Mouse (Mus musculus) stomach, embryonic 15.5 days (tissue): ENCODE measurements around the gene Ckap4. TPM values are rescaled to one million over a fixed set of nuclear protein-coding genes. Genes with fewer than 3 reads are reported as not detected.
"Not testable (repeated sequence)": the region's sequence is repeated elsewhere in the genome, so short reads cannot be mapped to it uniquely, and the experiment has no call there.

ENCODE experiments used
- ATAC-seq: fragments of 200-750 bp; cut with Nextera tagmentation; 2 replicates; pipeline ENCODE4 v1.8.0; 2017; ENCODE audit warnings: low read depth, moderate number of reproducible peaks, moderate TSS enrichment; ENCODE audit not compliant: insufficient read depth, low FRiP score
- H3K27ac ChIP-seq: fragments of 300-500 bp; sonication (generic); 2 replicates; pipeline ENCODE4 v1.5.1; 2015; ENCODE audit warnings: mild to moderate bottlenecking, inconsistent platforms
- H3K27me3 ChIP-seq: fragments of 300-500 bp; sonication (generic); replicated peaks from 2 replicates; pipeline ENCODE4 v1.6.1; 2015; ENCODE audit warnings: inconsistent platforms
- H3K36me3 ChIP-seq: fragments of 300-500 bp; sonication (generic); 2 replicates; pipeline ENCODE4 v1.6.1; 2015; ENCODE audit warnings: inconsistent platforms
- H3K4me1 ChIP-seq: fragments of 300-500 bp; sonication (generic); 2 replicates; pipeline ENCODE4 v1.6.1; 2015; ENCODE audit warnings: inconsistent platforms
- H3K4me2 ChIP-seq: fragments of 300-500 bp; sonication (generic); 2 replicates; pipeline ENCODE4 v1.6.1; 2015; ENCODE audit warnings: mild to moderate bottlenecking, inconsistent platforms
- H3K4me3 ChIP-seq: fragments of 300-500 bp; sonication (generic); replicated peaks from 2 replicates; pipeline ENCODE4 v1.5.1; 2015; ENCODE audit warnings: inconsistent platforms
- H3K9ac ChIP-seq: fragments of 300-500 bp; sonication (generic); 2 replicates; pipeline ENCODE4 v1.6.1; 2015; ENCODE audit warnings: inconsistent platforms
- H3K9me3 ChIP-seq: fragments of 300-500 bp; sonication (generic); 2 replicates; pipeline ENCODE4 v1.6.1; 2016; ENCODE audit warnings: inconsistent platforms
- WGBS: fragments of 180-500 bp; shearing (Covaris S2); methylation state at CpG from one replicate; pipeline ENCODE4 v1.1.7; 2015; 5-methylcytosine and 5-hydroxymethylcytosine counted together
- polyA plus RNA-seq: library from polyadenylated mRNA; unstranded; fragments of >200 nt; fragmentation: Nextera tagmentation; extraction: Ambion mirVana; gene quantifications from 2 replicates; pipeline ENCODE4 v1.2.1, GENCODE M21; 2015

The Ckap4 gene
- polyA plus RNA-seq, 1 experiment from 2014 or later, result 89.3 TPM

DNA sequence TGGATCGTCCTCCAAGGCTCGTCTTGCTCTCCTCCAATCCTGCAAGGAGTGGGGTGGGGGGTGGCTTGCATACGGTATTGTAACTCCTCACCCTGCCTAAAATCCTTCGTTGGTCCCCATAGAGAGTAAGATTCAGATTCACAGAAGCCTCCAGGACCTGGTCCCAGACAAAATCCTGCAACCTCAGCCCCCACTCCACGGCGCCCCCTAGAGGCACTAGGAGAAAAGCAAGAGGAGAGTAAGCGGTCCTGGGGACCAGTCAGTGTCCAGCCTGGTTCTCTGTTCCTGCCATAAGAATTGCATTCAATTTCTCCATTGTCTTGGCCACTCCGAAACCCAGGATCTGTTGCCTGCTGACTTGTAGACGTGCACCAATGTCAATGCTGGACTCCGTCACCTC lies 10.2 kb downstream of the Ckap4 start:
- no peaks in the 10 kb centered on the region for H3K9me3 ChIP-seq
- no peaks in the 10 kb centered on the region for H3K4me1 ChIP-seq
- no peak overlapping the region for H3K4me2 ChIP-seq
- 57% methylated on average over 10 of the region's 10 CpGs for WGBS
- no peaks in the 10 kb centered on the region for H3K27me3 ChIP-seq
- peak; percentile 10; the same call in 1 of the 2 replicates for ATAC-seq
- no peak overlapping the region for H3K4me3 ChIP-seq
- H3K27ac ChIP-seq, result no peak overlapping the region
- no peak overlapping the region for H3K9ac ChIP-seq
- H3K36me3 ChIP-seq, result peaks cover 30% of the 10 kb centered on the region

DNA sequence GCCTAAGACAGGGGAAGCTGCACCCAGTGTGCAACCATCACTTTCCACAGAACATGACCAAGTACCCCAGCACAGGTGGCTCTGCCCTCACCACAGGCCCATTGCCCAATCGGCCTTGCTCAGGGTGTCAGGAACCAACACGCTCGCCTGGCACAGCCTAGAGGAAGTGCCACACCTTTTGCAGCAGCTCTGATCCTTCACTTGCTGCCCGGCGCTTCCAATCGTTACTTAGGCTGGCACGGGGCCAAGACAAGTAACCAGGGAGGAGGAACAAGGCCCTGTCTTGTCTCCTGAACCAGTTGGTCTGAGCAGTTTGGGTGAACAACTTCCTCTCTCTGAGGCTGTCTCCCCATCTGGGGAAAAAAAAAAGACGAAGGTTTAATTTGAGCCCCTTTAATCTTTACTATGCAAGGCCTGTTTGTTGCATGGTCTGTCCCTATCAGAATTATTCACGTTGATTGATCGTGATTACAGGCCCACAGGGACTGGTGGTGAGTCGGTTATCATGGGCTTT lies 17.4 kb downstream of the Ckap4 start:
- Histone ChIP-seq H3K4me3 (no peak overlapping the region), H3K9ac (no peak overlapping the region), H3K9me3 (no peaks in the 10 kb centered on the region), H3K36me3 (no peaks in the 10 kb centered on the region), H3K27ac (0 out of 2 replicates have a peak overlapping the region, but pooled peaks have one; percentile 16), H3K27me3 (no peaks in the 10 kb centered on the region), H3K4me2 (no peak overlapping the region), H3K4me1 (no peaks in the 10 kb centered on the region)
- 47% methylated on average over 11 of the region's 11 CpGs for WGBS
- ATAC-seq, result 0 out of 2 replicates have a peak, but pooled peaks have one; percentile 11

DNA sequence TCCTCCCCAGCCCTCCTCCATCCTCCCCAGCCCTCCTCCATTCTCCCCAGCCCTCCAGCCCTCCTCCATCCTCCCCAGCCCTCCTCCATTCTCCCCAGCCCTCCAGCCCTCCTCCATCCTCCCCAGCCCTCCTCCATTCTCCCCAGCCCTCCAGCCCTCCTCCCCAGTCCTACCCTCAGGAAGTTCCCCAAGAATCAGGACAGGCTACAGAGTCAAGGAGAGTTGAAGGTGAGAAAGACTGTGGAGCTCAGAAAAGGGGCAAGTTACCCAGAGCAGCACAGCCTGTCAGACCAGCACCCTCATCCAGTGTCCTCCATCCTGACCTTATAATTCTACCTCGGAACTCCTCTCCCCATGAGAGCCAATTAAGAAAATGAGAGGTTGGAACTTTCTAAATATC lies 17.9 kb downstream of the Ckap4 start:
- ATAC-seq, H3K9me3 ChIP-seq, H3K4me1 ChIP-seq, H3K27ac ChIP-seq, H3K27me3 ChIP-seq, H3K36me3 ChIP-seq, H3K9ac ChIP-seq, H3K4me3 ChIP-seq, H3K4me2 ChIP-seq: not testable (repeated sequence)
- WGBS, result 67% methylated on average over 1 of the region's 1 CpGs

DNA sequence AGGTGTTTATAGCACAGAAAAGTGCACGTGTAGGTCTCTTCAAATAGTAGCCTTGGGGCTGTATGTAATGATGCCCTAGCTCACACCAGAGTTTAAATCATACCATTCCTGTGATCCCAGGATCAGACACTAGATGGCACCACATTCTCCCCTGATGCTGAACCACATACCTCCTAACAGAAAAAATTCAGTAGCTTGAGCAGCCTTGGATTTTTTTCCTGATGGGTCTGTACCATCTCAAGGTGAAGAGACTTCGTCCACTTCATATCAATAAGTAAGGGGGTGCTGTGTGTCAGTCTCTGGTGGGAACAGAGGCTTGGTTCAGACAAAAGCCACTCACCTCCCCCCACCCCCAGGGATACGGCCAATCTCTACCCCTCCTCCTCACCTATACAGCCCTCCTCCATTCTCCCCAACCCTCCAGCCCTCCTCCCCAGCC lies 18.3 kb downstream of the Ckap4 start:
- H3K27me3 ChIP-seq, result no peaks in the 10 kb centered on the region
- peak; percentile 30; the same call in 1 of the 2 replicates for ATAC-seq
- H3K36me3 ChIP-seq, result no peaks in the 10 kb centered on the region
- WGBS, result 27% methylated on average over 3 of the region's 3 CpGs
- no peak overlapping the region for H3K27ac ChIP-seq
- no peak overlapping the region for H3K4me2 ChIP-seq
- no peak overlapping the region for H3K9ac ChIP-seq
- H3K4me3 ChIP-seq, result no peak overlapping the region
- no peaks in the 10 kb centered on the region for H3K9me3 ChIP-seq
- H3K4me1 ChIP-seq, result no peaks in the 10 kb centered on the region

DNA sequence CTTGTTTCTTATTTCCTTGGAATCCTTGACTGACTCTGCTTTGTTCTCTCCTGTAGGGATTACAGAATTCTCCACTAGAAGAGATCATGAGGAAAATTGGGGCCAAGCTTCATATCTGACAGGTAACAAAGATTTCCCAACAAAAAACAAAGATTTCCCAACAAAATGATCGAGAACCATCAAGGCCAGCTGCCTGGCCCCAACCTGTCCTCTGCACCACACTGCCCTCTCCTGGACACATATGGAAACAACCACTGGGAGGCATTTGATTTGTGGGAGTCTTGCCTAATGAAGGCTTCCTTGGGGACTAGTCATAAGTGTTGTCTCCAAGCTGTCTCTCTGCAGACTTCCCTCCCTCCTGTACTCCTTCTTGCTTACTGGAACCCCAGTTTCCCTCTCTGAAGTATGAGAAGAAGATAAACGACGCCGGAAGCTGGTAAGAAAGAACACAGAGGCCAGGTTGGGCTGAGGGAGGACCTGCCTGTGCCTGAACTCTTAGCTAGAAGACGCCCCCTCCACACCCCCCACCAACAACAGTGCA lies 19.8 kb downstream of the Ckap4 start:
- Histone ChIP-seq H3K27ac (no peak overlapping the region), H3K9ac (no peak overlapping the region), H3K36me3 (no peaks in the 10 kb centered on the region), H3K9me3 (no peaks in the 10 kb centered on the region), H3K4me3 (no peak overlapping the region), H3K4me2 (no peak overlapping the region), H3K27me3 (no peaks in the 10 kb centered on the region), H3K4me1 (no peaks in the 10 kb centered on the region)
- no peak for ATAC-seq
- WGBS, result 39% methylated on average over 5 of the region's 5 CpGs

DNA sequence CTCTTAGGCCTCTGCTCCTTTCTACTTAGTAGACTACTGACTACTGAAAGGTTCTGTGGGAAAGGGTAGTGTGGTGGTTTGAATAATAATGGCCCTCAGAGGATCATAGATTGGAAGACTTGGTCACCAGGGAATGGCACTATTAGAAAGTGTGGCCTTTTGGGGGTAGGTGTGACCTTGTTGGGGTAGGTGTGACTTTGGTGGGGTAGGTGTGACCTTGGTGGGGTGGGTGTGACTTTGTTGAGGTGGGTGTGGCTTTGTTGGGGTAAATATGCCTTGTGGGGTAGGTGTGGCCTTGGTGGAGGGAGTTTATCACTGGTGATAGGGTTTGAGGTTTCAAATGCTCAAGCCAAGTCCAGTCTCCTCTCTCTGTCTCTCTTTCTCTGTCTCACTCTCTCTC lies 21.1 kb downstream of the Ckap4 start:
- no peak overlapping the region for H3K4me2 ChIP-seq
- ATAC-seq, result no peak
- no peak overlapping the region for H3K9ac ChIP-seq
- no peaks in the 10 kb centered on the region for H3K36me3 ChIP-seq
- no peak overlapping the region for H3K4me3 ChIP-seq
- H3K4me1 ChIP-seq, result no peaks in the 10 kb centered on the region
- H3K27me3 ChIP-seq, result no peaks in the 10 kb centered on the region
- H3K9me3 ChIP-seq, result no peaks in the 10 kb centered on the region
- no peak overlapping the region for H3K27ac ChIP-seq

DNA sequence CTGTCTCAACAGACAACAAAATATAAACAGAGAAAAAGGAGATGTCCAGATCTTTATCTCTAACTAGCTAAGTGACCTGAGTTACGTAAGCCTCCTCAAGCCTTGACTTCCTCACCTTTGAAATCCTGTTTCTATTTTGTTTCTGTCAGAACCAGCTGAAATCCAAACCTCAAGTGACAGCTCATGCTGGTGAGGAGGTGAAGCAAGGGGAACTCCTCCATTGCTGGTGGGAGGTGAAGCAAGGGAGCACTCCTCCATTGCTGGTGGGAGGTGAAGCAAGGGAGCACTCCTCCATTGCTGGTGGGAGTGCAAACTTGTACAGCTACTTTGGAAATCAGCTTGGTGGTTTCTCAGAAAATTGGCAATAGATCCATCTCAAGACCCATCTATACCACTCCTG lies 25.3 kb downstream of the Ckap4 start:
- Histone ChIP-seq H3K4me1 (no peaks in the 10 kb centered on the region), H3K4me2 (no peak overlapping the region), H3K9ac (no peak overlapping the region), H3K27me3 (no peaks in the 10 kb centered on the region), H3K4me3 (no peak overlapping the region), H3K9me3 (no peaks in the 10 kb centered on the region), H3K27ac (no peak overlapping the region), H3K36me3 (no peaks in the 10 kb centered on the region)
- 79% methylated on average over 1 of the region's 1 CpGs for WGBS
- no peak for ATAC-seq

DNA sequence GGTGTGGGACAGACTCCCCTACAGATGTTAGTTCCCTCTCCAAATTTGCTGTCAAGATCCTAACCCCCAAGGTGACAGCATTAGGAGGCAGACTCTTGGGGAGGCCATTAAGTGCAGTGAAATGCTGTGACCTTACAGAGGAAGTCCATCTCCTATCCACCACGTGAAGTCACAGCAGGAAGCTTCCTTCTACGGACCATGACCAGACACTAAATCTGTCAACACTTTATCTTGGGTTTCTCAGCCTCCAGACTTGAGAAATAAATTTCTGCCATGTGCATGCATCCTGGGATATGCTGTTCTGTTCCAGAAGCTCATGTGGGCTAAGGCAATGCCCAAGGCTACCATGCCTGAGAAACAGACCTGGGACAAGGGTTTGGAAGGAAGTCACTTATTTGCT lies 35.0 kb downstream of the Ckap4 start:
- 41% methylated on average over 2 of the region's 2 CpGs for WGBS
- Histone ChIP-seq H3K27me3 (no peaks in the 10 kb centered on the region), H3K4me2 (no peak overlapping the region), H3K4me1 (no peaks in the 10 kb centered on the region), H3K4me3 (no peak overlapping the region), H3K9me3 (no peaks in the 10 kb centered on the region), H3K27ac (no peak overlapping the region), H3K9ac (no peak overlapping the region), H3K36me3 (no peaks in the 10 kb centered on the region)
- ATAC-seq, result no peak

DNA sequence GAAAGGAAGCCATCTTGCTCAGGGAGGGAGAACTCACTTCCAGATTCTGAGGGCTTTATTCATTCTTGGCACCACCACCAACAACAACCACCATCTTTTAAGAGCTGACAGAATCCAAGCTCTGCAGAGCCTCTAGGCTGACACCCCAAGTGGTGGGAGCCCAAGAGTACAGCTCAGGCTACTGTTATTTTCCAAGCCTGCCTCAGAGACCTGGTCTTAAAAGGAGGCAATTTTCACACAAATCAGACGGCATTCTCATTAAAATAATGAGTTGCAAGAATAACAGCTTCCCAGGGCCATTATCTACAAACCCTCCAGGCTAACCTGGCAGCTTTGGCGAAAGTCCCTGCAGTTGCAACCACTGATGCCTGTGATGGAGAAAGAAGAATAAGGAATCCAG lies 37.1 kb downstream of the Ckap4 start:
- Histone ChIP-seq H3K36me3 (no peaks in the 10 kb centered on the region), H3K4me2 (no peak overlapping the region), H3K27me3 (no peaks in the 10 kb centered on the region), H3K9ac (no peak overlapping the region), H3K27ac (no peak overlapping the region), H3K4me1 (no peaks in the 10 kb centered on the region), H3K4me3 (no peak overlapping the region), H3K9me3 (no peaks in the 10 kb centered on the region)
- WGBS, result 79% methylated on average over 2 of the region's 2 CpGs
- no peak for ATAC-seq

DNA sequence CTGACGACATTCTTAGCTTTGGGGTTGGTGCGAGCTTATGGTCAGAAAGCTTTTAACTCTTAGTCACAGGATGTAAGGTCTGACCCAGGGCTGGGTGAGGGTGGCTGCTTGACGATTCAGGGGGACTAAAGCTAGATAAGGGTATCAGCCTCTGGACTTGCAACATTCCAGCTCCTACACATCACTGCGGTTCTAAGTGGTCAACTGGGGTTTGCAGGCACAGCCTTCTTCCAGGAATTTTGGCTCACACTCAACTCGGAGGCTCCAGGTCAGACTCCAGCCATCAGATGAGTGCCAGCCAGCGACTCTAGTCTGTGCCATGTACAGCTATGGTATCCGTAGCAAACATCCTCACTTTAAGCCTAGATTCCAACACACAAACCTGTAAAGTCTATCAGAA lies 39.4 kb downstream of the Ckap4 start:
- 75% methylated on average over 7 of the region's 7 CpGs for WGBS
- no peak for ATAC-seq
- H3K4me2 ChIP-seq, result no peak overlapping the region
- no peak overlapping the region for H3K27ac ChIP-seq
- no peak overlapping the region for H3K9ac ChIP-seq
- no peaks in the 10 kb centered on the region for H3K27me3 ChIP-seq
- no peak overlapping the region for H3K4me3 ChIP-seq
- H3K9me3 ChIP-seq, result no peaks in the 10 kb centered on the region
- no peaks in the 10 kb centered on the region for H3K36me3 ChIP-seq
- no peaks in the 10 kb centered on the region for H3K4me1 ChIP-seq

DNA sequence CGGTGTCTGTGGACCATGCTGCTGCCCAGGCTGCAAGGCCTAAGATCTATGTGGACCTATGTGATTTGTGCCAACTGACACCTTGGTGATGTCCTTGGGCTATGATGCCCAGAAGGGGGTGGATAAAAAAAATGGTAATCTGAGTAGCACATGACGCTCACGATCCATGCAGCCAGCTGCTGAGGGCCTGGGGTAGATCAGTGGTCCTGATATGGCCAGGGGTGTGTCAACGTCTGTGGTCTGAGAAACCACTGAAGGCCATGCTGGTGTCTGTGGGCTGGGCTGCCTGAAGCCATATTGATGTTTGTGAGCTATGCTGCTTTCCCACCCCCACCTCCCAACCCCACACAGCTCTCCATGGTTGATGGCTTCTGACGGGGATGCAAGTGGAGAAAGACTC lies 43.7 kb downstream of the Ckap4 start:
- WGBS, result 72% methylated on average over 5 of the region's 5 CpGs

DNA sequence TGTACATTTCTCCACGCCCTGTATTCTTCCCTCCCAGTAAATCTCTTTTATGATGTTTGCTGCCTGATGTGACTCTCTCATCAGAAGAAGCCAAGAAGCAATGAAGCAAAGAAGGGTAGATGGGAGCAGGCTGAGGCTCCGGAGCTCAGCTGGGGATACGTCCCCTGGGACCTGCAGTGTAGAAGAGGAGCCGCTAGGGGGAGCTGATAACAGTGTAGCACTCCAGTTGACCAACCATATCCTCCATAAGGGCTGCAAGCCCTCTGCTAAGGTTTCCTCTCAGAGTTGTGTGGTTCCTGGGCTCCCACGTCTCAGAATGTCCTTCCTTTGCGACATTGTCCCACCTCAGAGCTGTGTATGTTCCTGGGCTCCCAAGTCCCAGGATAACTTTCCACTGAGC lies 45.5 kb downstream of the Ckap4 start:
- whole genome bisulfite sequencing, result 43% methylated on average over 6 of the region's 6 CpGs

More for the DNA sequence above, 43.7 kb downstream of the Ckap4 start:
- H3K27ac ChIP-seq, result no peak overlapping the region
- no peaks in the 10 kb centered on the region for H3K27me3 ChIP-seq
- ATAC-seq, result no peak
- H3K4me2 ChIP-seq, result no peak overlapping the region
- no peak overlapping the region for H3K9ac ChIP-seq
- H3K4me1 ChIP-seq, result no peaks in the 10 kb centered on the region
- H3K36me3 ChIP-seq, result no peaks in the 10 kb centered on the region
- no peaks in the 10 kb centered on the region for H3K9me3 ChIP-seq
- H3K4me3 ChIP-seq, result no peak overlapping the region

DNA sequence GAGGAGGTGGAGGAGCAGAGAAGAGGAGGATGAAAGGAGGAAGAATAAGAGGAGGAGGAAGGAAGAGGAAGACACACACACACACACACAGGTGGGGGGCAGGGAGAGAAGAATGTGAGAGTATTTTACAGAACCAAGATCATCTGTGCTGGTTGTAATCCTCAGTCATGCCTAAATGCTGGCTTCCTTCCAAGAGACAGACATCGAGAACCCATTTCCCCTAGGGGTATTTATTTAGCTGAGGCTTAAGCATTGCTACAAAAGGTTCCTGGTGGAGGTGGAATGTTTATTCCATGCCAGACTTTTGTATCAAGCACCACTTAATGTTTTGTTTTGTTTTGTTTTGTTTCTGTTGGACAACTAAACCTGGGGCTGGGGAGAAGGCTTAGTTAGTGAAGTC lies 49.2 kb downstream of the Ckap4 start:
- Histone ChIP-seq H3K27me3 (no peaks in the 10 kb centered on the region), H3K36me3 (no peaks in the 10 kb centered on the region), H3K27ac (no peak overlapping the region), H3K4me3 (no peak overlapping the region), H3K4me1 (peaks cover 4% of the 10 kb centered on the region; the same call in 1 of the 2 replicates), H3K4me2 (no peak overlapping the region), H3K9me3 (no peaks in the 10 kb centered on the region), H3K9ac (no peak overlapping the region)
- WGBS, result 45% methylated on average over 1 of the region's 1 CpGs
- ATAC-seq, result no peak

More for the DNA sequence above, 45.5 kb downstream of the Ckap4 start:
- ATAC-seq, result no peak
- H3K9me3 ChIP-seq, result no peaks in the 10 kb centered on the region
- no peaks in the 10 kb centered on the region for H3K4me1 ChIP-seq
- H3K27me3 ChIP-seq, result no peaks in the 10 kb centered on the region
- H3K27ac ChIP-seq, result no peak overlapping the region
- no peaks in the 10 kb centered on the region for H3K36me3 ChIP-seq
- no peak overlapping the region for H3K4me2 ChIP-seq
- H3K4me3 ChIP-seq, result no peak overlapping the region
- H3K9ac ChIP-seq, result no peak overlapping the region
